Mouse (Mus musculus): ENCODE measurements around the gene Pnpla8.
"Not testable (repeated sequence)": the region's sequence is repeated elsewhere in the genome, so short reads cannot be mapped to it uniquely, and the experiment has no call there.

The Pnpla8 gene

DNA sequence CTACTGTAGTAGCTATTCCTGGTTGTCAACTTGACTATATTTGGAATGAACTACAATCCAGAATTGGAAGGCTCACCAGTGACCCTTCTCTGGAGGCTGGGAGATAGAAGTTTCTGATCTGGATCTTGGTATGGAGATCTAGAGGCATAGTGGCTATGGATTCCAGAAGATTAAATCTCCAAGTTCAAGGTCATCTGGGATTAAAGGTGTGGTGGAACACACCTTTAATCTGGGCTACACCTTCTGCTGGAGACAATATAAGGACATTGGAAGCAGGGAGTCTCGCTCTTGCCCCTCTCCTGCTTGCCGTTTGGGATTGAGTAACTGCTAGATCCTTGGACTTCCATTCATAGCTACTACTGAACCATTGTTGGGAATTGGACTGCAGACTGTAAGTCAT lies at the start of gene Pnpla8:
TSS of gene Pnpla8 (plus strand) at position 301 of the 400 bp plus-strand sequence.
- not testable (repeated sequence) for DNase-seq (ENCODE audit: low spot score in 2 of 2)

DNA sequence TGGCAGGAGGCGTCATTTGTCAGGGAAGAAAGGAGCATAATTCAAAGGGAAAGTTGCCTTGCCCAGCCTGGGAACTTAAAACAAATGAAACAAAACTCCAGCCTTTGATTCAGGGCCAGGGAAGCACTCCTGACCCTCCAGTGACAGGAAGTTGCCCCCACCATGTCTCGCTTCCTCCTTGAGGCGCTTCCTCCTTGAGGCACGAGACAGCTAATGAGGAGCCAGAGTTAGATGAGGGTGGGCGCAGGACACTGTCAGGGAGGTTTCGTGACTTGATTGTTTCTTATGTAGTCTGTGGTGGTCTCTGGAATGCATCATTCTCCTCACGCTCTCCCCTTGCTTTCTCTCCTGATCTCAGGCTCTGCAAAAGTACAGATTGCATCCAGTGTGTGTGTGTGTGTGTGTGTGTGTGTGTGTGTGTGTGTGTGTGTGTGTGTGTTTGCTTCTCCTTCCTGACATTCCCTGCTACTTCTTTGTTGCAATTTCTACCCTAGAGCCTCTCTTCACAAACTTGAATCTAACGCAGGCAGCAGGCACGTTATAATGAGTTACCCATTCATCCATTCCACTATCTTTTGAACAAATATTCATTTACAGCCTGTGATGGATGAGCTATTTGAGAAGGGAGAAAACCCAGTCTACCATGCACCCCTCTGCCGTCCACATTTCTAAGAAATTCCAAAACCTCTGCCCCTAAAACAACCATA lies 44.7 kb upstream of the Pnpla8 start:
- no peak for DNase-seq (ENCODE audit: low spot score in 2 of 2)

DNA sequence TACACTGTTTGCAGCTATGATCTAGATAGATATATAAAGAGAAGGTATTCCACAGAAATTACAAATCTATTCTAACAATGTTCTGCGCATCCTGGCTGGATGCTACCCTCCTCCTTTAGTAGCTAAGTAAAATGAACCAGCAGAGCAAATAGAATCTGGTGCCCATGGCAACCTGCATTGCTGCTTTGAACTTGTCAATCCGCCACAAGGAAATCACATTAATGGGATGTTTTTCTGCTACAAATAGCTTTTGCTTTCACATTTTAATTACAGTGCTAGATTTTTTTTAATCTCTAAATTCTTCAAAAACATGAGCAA lies 44.2 kb upstream of the Pnpla8 start:
- no peak for DNase-seq (ENCODE audit: low spot score in 2 of 2)

DNA sequence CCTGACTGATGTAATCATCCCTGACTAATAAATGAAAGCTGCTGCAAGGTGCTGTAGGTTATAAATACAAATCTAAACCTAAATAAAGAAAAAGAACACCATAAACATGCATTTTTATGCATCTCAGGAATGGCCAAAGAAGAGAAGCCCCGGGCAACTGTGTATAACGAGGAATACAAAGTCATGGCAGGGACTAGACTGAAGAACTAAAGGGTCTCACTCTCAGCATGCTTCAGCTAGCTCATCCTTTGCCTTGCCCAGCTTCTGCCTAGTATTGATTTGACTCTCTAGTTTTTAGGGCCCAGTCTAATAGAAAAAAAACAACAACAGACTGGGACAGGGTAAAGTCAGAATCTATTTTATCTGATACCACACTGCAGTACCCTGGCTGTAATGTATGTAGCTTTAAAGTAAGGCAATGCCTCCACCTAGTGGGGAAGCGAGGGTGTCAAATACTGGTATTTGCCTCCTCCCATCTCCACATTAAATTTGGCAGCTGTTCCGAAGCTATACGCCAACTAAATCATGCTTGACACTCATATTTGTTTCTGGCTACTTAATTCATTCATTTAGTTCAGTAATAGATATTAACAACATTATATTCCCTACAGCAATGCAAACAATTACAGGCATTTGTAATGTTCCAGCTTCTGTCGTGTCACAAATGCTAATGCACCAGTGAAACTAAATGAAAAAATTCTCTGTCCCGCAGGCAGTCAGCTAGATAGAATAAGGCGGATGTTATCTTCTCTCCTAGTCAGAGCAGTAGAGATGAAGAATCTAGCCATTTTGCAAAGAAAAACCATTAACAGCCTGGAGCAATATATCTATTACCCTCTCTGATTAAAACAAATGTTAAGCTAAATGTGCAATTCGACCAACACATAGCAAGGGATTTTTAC lies 39.8 kb upstream of the Pnpla8 start:
- peak in 1 of 2 experiments; percentile 2 for DNase-seq (ENCODE audit: low spot score in 2 of 2)

DNA sequence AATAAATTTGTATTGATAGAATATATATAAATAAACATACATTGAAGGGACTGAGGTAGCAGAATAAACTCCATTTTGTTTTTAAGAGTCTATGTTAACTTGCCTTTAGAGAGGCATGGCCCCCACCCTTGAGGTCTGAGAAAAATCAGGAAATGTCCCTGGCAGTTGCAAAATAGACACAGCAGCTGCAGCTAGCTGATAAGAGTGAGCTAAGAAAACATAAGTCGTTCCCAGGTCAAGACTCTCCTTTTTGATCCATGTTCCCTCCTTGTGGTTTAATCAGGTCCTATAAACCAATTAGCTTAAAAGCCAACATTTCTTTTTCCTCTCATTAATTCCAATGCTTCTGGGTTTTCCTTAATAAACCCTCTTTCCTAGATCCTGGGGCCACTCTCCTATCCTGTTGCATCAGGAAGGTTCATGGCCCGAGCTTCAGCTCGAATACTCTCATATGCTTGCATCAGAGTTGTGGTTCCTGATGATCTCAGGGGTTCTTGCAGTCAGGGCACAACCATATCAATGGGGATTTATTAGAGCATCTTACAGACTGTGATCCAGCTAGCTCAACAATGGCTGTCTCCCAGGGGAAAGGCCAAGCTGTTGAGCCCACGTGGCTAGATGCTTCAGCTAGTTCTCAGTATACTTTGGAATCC lies 23.2 kb upstream of the Pnpla8 start:
- DNase-seq (ENCODE audit: low spot score in 2 of 2) = no peak

DNA sequence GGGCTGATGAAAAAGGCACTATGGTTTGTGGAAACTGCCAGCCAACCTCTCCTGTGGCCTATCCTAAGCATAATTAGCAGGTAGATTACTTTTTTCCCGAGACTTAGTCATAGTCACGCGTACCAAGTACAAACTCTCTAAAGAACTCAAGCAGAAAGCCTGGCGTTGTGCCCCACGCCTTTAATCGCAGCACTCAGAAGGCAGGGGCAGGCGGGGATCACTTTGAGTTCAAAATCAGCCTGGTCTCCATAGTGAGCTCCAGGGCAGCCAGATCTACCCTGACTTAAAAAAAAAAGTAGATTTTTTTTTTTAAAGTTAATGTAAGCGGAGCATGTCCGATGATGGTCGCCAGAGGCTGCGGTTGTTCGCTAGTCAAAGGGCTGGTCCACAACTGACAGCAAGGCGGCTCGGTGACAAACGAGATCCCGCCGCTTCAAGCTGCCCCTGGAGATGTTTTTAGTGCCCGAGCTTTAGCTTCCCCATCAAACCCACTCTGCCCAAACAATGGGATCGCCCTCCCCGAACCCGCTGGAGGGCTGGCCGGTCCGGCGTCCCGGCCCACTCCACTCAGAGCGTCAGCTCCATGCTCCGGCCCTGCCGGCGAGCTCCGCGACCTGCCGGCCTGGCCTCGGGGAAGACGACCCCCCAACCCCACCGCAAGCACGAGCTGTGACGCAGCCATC lies 11.9 kb upstream of the Pnpla8 start:
- peak in 1 of 2 experiments; percentile 2 for DNase-seq (ENCODE audit: low spot score in 2 of 2)

DNA sequence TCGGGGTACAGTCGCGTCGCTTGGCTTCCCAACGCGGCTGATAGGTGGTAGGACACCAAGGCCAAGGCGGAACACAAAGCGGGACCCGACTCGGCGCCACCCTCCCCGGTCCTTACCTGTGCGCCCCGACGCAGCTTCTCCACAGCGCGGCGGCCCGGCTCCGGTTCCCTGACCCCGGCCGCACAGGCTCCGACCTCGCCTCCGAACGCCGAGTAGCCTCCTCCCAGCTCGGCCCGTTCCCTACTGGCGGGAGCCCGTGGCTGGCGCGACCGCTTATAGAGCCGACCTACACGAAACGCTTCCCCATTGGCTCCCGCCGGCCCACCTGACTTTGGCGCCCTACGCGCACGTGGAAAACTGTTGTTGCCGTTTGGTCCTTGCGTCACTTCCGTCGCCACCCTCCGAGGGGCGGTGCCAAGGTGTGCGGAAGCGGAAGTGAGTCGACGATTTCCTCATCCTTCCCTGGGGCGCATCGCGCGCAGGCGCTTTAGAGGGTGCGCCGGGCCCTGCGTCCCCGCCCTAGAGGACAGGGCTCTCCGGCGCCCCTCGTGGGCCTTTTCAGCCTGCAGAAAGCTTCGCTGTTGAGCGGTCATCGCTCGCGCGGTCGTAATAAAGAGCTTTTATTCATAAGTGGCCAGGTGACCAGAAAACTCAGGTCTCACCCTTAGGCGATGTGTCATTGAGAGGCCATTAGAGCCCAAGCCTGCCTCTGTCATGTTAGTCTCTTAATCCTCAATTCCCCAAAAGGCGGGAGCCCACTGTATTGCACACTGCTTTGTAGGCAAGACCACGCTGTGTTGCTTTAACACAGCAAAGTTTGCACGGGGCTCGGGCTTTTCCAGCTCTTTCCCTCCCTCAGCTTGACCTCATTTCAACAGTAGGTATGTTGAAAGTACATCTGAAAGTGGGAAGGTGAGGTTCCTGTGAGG lies 11.1 kb upstream of the Pnpla8 start, which contains the start of gene Dnajb9:
TSS of gene Dnajb9 (minus strand) at position 503 of the 929 bp plus-strand sequence.
- peak; percentile 98 to 99 for DNase-seq (ENCODE audit: low spot score in 2 of 2)

DNA sequence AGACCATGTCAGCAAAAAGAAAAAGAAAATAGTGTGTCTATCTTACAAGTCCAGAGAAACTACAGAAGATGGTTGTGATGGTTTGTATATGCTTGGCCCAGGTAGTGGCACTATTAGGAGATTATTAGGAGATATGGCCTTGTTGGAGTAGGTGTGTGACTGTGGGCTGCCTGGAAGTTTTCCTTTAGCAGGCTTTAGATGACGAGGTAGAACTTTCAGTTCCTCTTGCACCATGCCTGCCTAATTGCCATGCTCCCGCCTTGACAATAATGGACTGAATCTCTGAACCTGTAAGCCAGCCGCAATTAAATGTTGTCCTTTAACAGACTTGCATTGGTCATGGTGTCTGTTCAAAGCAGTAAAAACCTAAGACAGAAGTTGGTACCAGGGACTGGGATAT lies 9.6 kb upstream of the Pnpla8 start:
- DNase-seq (ENCODE audit: low spot score in 2 of 2) = no peak

DNA sequence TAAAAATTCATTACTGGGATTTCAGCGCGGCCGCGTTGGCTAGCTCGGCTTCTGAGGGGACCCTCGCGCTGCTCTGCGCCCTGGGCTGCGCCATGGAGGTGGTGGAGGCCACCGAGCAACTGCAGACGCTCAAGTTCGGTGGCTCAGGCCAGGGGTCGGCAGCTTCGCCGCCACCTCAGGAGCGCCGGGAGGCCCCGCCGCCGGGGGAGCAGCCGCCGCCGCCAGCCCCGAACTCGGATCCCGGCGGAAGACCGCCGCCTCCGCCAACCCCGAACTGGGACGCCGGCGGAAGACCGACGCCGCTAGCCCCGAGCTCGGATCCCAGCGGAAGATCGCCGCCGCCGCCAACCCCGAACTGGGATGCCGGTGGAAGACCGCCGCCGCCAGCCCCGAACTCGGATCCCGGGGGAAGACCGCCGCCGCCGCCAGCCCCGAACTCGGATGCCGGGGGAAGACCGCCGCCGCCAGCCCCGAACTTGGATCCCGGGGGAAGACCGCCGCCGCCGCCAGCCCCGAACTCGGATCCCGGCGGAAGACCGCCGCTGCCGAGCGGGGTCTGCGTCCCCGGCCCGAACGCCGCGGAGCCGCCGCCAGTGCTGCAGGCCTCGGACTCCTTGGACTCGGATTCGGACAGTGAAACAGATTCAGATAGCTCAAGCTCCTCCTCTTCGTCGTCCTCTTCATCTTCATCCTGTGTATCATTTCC lies 634 bp downstream of the Pnpla8 start:
- DNase-seq (ENCODE audit: low spot score in 2 of 2) = peak in 1 of 2 experiments; percentile 11

DNA sequence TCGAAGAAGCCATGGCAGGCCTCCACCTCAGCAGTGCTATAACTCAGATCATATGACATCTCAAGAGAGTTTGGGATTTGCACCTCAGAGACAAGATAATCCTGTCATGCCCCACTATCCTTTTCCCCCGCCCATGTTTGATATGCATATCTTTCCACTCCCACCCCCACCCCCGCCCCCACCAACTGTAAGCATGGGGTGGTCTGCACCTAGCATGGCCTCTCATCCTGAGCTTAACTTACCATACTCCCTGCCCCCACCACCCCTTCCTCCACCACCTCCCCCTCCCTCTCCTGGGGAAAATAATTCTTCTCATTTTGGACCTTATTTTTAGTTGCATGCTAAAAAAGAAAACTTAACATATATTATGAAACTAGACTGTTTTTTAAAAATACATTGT lies 1.9 kb downstream of the Pnpla8 start:
- DNase-seq (ENCODE audit: low spot score in 2 of 2) = no peak

DNA sequence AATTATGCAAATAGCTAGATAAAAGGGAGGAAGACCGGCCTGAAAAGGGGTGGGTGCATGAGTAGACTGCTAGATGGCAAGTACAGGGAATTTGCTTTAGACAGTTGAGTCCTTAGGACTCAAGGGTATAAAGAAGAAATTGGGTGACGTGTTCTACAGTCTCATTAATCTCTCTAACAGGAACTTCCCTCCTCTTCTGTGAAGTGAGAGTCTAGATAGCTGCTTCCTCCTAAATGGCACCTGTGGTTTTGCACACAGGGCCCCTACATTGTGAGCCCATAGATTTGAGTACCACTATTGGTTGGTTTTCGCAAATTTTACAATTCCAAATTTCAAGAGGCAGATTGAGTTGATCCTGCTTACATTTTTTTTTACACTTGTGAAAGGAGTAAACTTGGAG lies 3.5 kb downstream of the Pnpla8 start:
- DNase-seq (ENCODE audit: low spot score in 2 of 2) = no peak

DNA sequence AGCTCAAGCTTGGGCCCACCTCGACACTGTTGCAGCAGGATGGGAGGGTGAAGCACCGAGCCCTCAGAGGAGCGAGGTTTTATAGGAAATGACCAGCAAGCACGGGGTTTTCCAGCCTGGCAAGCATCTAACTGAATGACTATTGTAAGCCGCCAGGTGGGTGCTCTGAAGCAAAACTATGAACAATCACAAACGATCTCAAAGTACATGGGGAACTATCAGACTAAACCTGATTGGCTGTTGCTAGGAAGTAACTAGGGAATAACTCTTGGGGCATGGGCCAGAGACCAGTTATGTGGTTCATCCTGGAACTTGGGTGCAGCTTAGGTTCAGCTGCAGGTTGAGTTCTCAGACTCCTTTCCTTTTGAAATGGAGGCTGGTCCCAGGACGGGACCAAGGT lies 19.9 kb downstream of the Pnpla8 start:
- DNase-seq (ENCODE audit: low spot score in 2 of 2) = peak in 1 of 2 experiments; percentile 5

DNA sequence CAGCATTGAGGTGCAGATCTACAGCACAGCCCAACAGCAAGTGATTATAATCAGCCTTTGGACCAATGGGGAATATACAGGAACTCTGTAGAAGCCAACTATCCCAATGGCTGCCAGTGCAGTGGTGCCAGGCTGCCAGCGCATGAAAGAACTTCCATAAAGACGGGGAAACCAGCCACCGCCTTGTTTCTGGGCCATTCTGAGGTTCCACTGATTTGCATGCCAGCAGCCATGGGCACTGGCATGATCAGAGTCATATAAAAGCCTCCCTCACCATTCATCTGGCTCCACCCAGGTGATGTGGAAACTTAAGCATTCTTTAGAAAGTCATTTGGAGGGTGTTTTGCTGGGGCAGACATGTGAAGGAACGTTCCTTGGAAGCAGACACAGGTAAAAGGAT lies 21.2 kb downstream of the Pnpla8 start:
- no peak for DNase-seq (ENCODE audit: low spot score in 2 of 2)

DNA sequence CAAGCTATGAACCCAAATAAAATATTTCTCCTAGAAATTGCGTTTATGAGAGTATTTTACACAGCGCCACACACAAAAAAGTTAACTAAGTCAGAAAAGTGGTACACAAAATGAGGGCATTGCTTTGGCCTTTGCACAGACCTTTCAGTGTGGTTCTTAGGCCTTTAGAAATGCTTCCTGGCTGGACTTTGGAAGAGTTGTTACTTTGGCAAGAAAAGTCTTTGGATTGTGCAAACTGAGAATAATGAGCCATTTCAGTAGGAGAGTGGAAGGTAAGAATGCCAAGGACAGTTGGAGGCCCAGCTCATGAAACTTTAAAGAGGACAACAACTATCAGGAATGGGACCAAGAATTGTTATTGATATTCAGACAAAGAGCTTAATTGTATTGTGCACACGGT lies 24.6 kb downstream of the Pnpla8 start:
- no peak for DNase-seq (ENCODE audit: low spot score in 2 of 2)

DNA sequence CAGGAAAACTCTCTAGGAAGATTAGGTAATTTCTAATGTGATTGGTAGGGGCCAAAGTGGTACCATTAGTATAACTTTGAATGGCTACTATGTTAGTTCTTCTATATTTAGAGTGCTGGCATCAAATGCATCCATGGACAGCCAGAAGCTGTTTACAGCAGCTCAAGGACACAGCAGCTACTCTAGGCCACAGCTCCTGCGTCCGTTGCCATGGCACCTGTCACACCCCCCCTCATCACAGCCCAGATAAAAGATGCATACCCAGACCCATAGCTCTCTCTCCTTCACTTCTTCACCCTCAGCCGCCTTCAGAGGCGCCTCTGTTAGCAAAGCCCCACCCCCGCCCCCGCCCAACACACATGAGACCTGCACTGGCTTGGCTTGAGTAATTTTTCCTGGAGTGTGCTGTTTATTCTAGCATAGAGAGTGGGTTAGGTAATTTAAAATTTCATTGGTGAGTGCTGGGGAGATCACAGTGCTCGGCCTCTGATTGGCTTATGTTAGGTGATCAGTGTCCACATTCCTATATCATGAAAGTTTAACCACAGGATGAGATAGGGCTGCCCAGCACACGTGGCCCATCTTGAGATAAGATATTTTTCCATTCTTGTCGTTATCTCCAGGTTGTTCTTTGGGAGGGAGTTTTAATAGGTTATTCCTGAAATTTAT lies 27.3 kb downstream of the Pnpla8 start:
- no peak for DNase-seq (ENCODE audit: low spot score in 2 of 2)

DNA sequence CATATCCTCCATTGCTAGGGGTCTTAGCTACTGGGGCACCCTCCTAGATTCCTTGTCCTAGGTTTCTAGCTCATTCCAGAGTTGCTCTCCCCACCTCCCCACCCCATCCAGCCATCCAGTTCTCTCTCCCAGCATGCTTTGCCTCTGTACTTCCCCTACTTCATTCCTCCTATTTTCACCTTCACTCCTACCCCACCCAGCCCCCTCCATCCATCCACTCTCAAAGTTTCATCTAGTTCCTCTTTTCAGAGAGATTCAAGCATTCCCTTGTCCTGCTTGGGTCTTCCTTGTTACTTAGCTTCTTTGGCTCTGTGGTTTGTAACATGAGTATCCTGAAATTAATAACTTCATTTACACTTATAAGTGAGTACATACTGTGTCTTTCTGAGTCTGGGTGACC lies 41.4 kb downstream of the Pnpla8 start:
- no peak for DNase-seq (ENCODE audit: low spot score in 2 of 2)

DNA sequence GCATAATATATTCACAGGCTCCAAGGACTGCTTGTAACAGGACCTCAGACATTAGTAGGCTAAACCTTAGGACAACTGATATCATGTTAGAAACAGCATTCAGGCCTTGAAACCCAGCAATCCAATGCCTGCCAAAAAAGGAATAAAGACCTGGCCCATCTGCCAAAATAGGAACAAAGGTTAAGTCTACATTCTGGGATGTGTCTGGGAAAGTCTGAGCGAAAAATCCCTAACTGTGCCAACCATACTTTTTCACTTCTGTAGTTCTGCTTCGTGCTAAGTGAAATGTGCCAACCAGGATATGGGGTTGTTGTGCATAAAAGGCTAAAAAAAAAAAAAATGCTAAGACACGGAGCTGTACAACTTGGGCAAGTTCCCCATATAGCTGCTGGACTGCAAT lies 44.5 kb downstream of the Pnpla8 start:
- no peak for DNase-seq (ENCODE audit: low spot score in 2 of 2)

DNA sequence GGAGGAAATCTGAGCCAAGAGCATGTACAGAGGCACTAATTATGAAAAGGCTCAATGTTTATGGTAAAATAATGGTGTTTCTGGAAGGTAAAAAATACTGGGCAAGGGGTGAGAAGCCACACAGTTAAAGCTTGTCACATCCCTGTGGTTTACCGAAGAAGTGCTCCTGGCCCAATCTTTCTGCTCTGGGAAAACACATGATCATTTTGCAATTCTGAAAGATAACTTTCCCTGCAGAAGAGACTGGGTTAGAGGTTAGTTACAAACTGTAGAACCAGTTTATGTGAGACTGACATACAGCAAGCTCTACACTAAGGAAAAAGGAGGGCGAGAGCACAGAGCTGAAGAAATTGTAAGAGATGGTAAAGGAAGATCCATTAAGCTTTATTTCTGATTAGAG lies 46.0 kb downstream of the Pnpla8 start:
- DNase-seq (ENCODE audit: low spot score in 2 of 2) = no peak

DNA sequence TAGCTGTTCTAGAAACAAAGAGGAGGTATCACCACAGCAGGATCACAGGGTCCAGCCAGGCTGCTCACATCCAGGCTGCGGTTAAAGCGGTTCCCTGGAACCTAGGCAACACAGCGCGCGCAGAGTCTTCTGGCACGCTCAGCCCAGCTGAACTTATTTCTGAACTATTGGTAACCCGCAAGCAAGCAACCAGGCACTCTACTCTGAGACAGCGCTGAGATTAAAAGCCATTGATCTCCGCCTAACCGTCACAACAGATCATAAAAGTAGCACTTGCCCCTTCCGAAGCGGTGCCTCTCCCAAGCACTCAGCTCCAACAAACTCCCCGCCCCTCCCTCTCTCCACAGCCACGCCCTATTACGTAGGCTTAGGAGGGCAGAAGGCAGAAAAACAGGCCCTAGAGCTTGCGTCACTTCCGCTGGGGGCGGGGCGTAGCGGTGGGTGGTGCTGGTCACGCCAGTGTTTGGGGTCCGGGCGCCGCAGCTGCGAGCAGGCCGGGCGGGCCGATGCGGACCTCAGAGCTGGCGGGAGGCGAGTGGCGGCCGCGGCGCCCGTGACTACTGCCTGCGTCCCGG lies 47.6 kb downstream of the Pnpla8 start:
- peak; percentile 99 for DNase-seq (ENCODE audit: low spot score in 2 of 2)

Measured in spleen, postnatal 14 days (tissue).